Mouse (Mus musculus): ENCODE measurements at regions not wholly inside any gene's neighbourhood (a gene's known extent, or its start where the extent isn't known, plus 50 kb on each side); places are given as distances from the start of the nearest gene placed in this dataset.

GRCm38 (mm10) chr16:25629750-25630149, 53.8 kb upstream of the Trp63 start:
- no peak for TF ChIP-seq POLR2A (IDR thresholded peaks at IDR 0.05; ENCODE audit: borderline replicate concordance, extremely low read depth, low read depth, low read length)
- TF ChIP-seq CTCF (IDR thresholded peaks at IDR 0.05; ENCODE audit: insufficient read depth, low read length), result no peak

All from lung, adult 2 months (tissue).